In the genomic region with DNA sequence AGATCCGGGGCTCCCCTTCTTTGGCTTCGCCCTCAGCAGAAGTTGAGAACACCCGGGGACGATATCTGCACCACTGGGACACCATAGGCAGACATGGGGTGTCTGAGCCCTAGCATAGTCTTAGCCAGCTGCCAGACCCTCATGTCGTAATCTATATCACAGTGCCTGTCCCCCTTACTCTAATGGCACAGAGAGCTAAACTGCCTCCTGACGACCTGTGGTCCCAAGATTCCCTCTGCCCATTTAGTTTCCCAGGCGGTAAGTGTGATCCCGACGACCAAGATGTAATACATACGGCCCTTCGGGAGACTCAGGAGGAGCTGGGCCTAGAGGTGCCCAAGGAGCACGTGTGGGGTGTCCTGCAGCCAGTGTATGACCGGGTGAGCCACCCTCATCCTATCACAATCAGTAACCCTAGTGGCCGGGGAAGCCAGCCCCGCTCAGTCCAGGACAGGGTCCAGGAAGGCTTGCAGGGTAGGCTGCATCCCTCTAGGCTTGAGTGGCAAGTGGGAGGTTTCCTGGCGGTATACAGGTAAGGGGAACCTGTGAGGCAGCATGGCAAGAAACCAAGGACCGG, we compare ENCODE assay signal across 8 mouse cellular contexts. TPM values are rescaled to one million over a fixed set of nuclear protein-coding genes. Genes with fewer than 3 reads are reported as not detected.
DNase-seq lines count a peak whose midpoint lies in the region; ATAC-seq and TF ChIP-seq lines count a peak whose summit lies in the region.

No protein-coding gene starts in this region.

- peaks cover 23% of the 10 kb centered on the region for H3K4me1 ChIP-seq in intestine, embryonic 16.5 days (ENCODE audit: control insufficient read depth, insufficient read depth, low read length)

- TF ChIP-seq CTCF in left cerebral cortex, adult 2 months (IDR thresholded peaks at IDR 0.05) = no peak

- H3K79me2 ChIP-seq in myocyte (ENCODE audit: control insufficient read depth, insufficient read depth) = no peaks in the 10 kb centered on the region

- no peaks in the 10 kb centered on the region for H3K9me3 ChIP-seq in intestine, embryonic 16.5 days (ENCODE audit: control insufficient read depth, low read length)

- H3K36me3 ChIP-seq in intestine, embryonic 16.5 days (ENCODE audit: control insufficient read depth, insufficient read depth, low read length) = no peaks in the 10 kb centered on the region
- H3K36me3 ChIP-seq in myocyte (ENCODE audit: control insufficient read depth, insufficient read depth) = peaks cover 7% of the 10 kb centered on the region

- H3K9ac ChIP-seq in intestine, embryonic 16.5 days (ENCODE audit: low read depth, low read length) = peak overlapping the region; percentile 95

- ATAC-seq in intestine, embryonic 16.5 days = peak; percentile 11

- peak overlapping the region; percentile 96 for H3K4me2 ChIP-seq in intestine, embryonic 16.5 days (ENCODE audit: low read depth, low read length)
- peak overlapping the region; percentile 80 for H3K4me2 ChIP-seq in myocyte (ENCODE audit: low read depth)

- H3K27me3 ChIP-seq in intestine, embryonic 16.5 days (replicated peaks; ENCODE audit: control insufficient read depth, insufficient read depth, low read length) = no peaks in the 10 kb centered on the region
- no peaks in the 10 kb centered on the region for H3K27me3 ChIP-seq in myocyte (ENCODE audit: control insufficient read depth, insufficient read depth, insufficient read length)

- 16% methylated on average over 17 of the region's 17 CpGs for WGBS in intestine, embryonic 16.5 days

- peak overlapping the region; percentile 96 for H3K27ac ChIP-seq in left cerebral cortex, adult 2 months
- peak overlapping the region; percentile 99 for H3K27ac ChIP-seq in intestine, embryonic 16.5 days (ENCODE audit: low read length)

- TF ChIP-seq POLR2A in myocyte (IDR thresholded peaks at IDR 0.05; ENCODE audit: insufficient read length, low read depth) = no peak

- intact Hi-C loops in left cerebral cortex, adult 2 months (cut with DNase I) = loop anchor here (1.0 kb wide), 1 partner anchor 11 kb away; a partner anchor contains a TSS

- DNase-seq in left cerebral cortex, adult 2 months (ENCODE audit: extremely low spot score in 1 of 2, low spot score in 2 of 2) = no peak
- DNase-seq in left cerebral cortex, adult 8-10 months (ENCODE audit: low spot score in 2 of 2) = no peak
- DNase-seq in embryo, embryonic 9.5 days (ENCODE audit: extremely low spot score) = peak; percentile 28
- DNase-seq in ovary, postnatal 14 days (ENCODE audit: low spot score) = no peak
- no peak for DNase-seq in spleen, postnatal 14 days (ENCODE audit: low spot score in 2 of 2)
- no peak for DNase-seq in thymus, postnatal 25 days

- peak overlapping the region; percentile 66 for H3K4me3 ChIP-seq in left cerebral cortex, adult 2 months
- H3K4me3 ChIP-seq in intestine, embryonic 16.5 days (ENCODE audit: low read length) = peak overlapping the region; percentile 85
- peak overlapping the region; percentile 35 for H3K4me3 ChIP-seq in myocyte

- H3ac ChIP-seq in myocyte (ENCODE audit: control insufficient read depth, insufficient read length) = peak overlapping the region; percentile 21

TF ChIP-seq in myocyte, 11 proteins besides CTCF, POLR2A, EP300 and RAD21:
- no peak for TF ChIP-seq USF1 (IDR thresholded peaks at IDR 0.05; ENCODE audit: low read depth)
- no peak for TF ChIP-seq SRF (IDR thresholded peaks at IDR 0.05; ENCODE audit: control insufficient read depth, insufficient read length, low read depth)
- no peak for TF ChIP-seq CEBPB (IDR thresholded peaks at IDR 0.05; ENCODE audit: insufficient read depth, poor library complexity, severe bottlenecking)
- TF ChIP-seq MYOG (IDR thresholded peaks at IDR 0.05; ENCODE audit: control insufficient read depth in 1 of 3, insufficient read depth in 1 of 3, insufficient read length in 2 of 3, low read depth in 2 of 3) = no peak
- TF ChIP-seq POLR2AphosphoS2 (IDR thresholded peaks at IDR 0.05; ENCODE audit: insufficient read length, low read depth) = no peak
- no peak for TF ChIP-seq REST (IDR thresholded peaks at IDR 0.05; ENCODE audit: insufficient read depth, insufficient read length)
- TF ChIP-seq E2F4 (IDR thresholded peaks at IDR 0.05; ENCODE audit: insufficient read depth) = no peak
- no peak for TF ChIP-seq MYOD1 (IDR thresholded peaks at IDR 0.05; ENCODE audit: control insufficient read depth in 1 of 3, insufficient read length in 2 of 3, low read depth in 2 of 3)
- no peak for TF ChIP-seq MAX (IDR thresholded peaks at IDR 0.05; ENCODE audit: low read depth)
- TF ChIP-seq TCF12 (IDR thresholded peaks at IDR 0.05; ENCODE audit: insufficient read depth, poor library complexity, severe bottlenecking) = no peak
TF ChIP-seq in myocyte: peak in this region for 0.

RNA-seq across cellular contexts. Expression of a gene that starts 0.6 kb away (rescaled TPM):
- 1 to 10 TPM; 1.8 TPM for total RNA-seq in left cerebral cortex, adult 2 months (2021)
- 1 to 10 TPM in 2 of 4 experiments, under 1 TPM in 2; 0.76 to 1.3 (median 1.1) TPM for total RNA-seq in left cerebral cortex, adult 8-10 months (2022)
- 2.0 and 2.4 TPM in 2 replicates for polyA plus RNA-seq in intestine, embryonic 16.5 days (2015; fragmentation: Nextera tagmentation; extraction: Ambion mirVana)
- 0.50 TPM for polyA plus RNA-seq in myocyte (2012; fragmentation: generic; extraction: Trizol)

RNA-seq across cellular contexts. Expression of a gene that starts 0.7 kb away (rescaled TPM):
- 10 to 100 TPM in 1 of 2 experiments, 1 to 10 TPM in 1; 8.3 to 10.2 TPM for total RNA-seq in left cerebral cortex, adult 2 months (2021)
- total RNA-seq in left cerebral cortex, adult 8-10 months (2022) = 10 to 100 TPM in 1 of 4 experiments, 1 to 10 TPM in 3; 7.4 to 10.5 (median 8.9) TPM
- 40.9 and 41.0 TPM in 2 replicates for polyA plus RNA-seq in intestine, embryonic 16.5 days (2015; fragmentation: Nextera tagmentation; extraction: Ambion mirVana)
- polyA plus RNA-seq in myocyte (2012; fragmentation: generic; extraction: Trizol) = 36.9 TPM

RNA-seq across cellular contexts. Expression of a gene that starts 2.1 kb away (rescaled TPM):
- 1 to 10 TPM; 4.8 to 5.9 TPM for total RNA-seq in left cerebral cortex, adult 2 months (2021)
- 10 to 100 TPM in 1 of 4 experiments, 1 to 10 TPM in 3; 3.9 to 11.7 (median 4.1) TPM for total RNA-seq in left cerebral cortex, adult 8-10 months (2022)
- polyA plus RNA-seq in intestine, embryonic 16.5 days (2015; fragmentation: Nextera tagmentation; extraction: Ambion mirVana) = 2.4 and 3.4 TPM in 2 replicates
- polyA plus RNA-seq in myocyte (2012; fragmentation: generic; extraction: Trizol) = 2.5 TPM

RNA-seq across cellular contexts. Expression of a gene that starts 8.5 kb away (rescaled TPM):
- not detected for total RNA-seq in left cerebral cortex, adult 2 months (2021)
- total RNA-seq in left cerebral cortex, adult 8-10 months (2022) = not detected
- 0.73 and 0.83 TPM in 2 replicates for polyA plus RNA-seq in intestine, embryonic 16.5 days (2015; fragmentation: Nextera tagmentation; extraction: Ambion mirVana)
- polyA plus RNA-seq in myocyte (2012; fragmentation: generic; extraction: Trizol) = 0.04 TPM

RNA-seq across cellular contexts. Expression of a gene that starts 11.6 kb away (rescaled TPM):
- 100 to 1,000 TPM; 242 to 257 TPM for total RNA-seq in left cerebral cortex, adult 2 months (2021)
- 100 to 1,000 TPM; 243 to 273 (median 258) TPM for total RNA-seq in left cerebral cortex, adult 8-10 months (2022)
- polyA plus RNA-seq in intestine, embryonic 16.5 days (2015; fragmentation: Nextera tagmentation; extraction: Ambion mirVana) = 299 and 309 TPM in 2 replicates
- polyA plus RNA-seq in myocyte (2012; fragmentation: generic; extraction: Trizol) = 405 TPM

Comparison
In these comparisons a context has a peak if more than half of its experiments do, and no peak if none do; other contexts are left out.
1. H3K4me3 ChIP-seq: peak in every context shown above with its lines; median percentile 85 in intestine, embryonic 16.5 days; 66 in left cerebral cortex, adult 2 months; 35 in myocyte.